Mouse (Mus musculus) CD4-positive, CD25-positive, alpha-beta regulatory T cell, adult 4 months (primary cell): Measurements from ENCODE around the gene Adcy6. TPM values are rescaled to one million over a fixed set of nuclear protein-coding genes. Genes with fewer than 3 reads are reported as not detected.

Source experiments
- ATAC-seq: one replicate; pipeline ENCODE4 v1.8.0; 2017
- polyA plus RNA-seq, 2 experiments: library from polyadenylated mRNA; unstranded; fragments of 100-300 nt; shearing (Covaris generic); gene quantifications; one replicate each; pipeline ENCODE4 v1.2.1; 2017

Adcy6 gene
- polyA plus RNA-seq, 2 experiments from 2014 or later: 1.1 to 1.5 TPM

GRCm38 (mm10) chr15:98628589-98629254, 18.8 kb upstream of the Adcy6 start:
- ATAC-seq: no peak

- no peak for ATAC-seq
Observed at GRCm38 (mm10) chr15:98626487-98627212, 16.8 kb upstream of the Adcy6 start.

DNA sequence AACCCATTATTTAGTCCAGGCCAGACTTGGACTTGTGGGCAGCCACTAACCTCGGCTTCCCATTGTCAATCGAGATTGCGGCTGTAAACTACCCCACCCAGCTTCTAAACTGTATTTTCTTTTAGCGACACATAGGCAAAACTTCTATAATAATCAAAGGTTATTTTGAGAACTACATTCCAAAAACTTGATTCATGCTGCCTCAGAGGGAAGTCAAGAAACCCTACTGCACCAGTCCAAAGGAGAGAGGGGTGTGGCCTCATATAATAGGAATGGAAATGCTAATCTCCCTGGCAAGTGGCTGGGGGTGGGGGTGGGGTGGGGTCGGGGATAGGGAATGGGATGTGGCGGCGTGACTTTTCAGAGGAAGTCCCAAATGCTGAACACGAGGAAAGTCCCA, 16.2 kb upstream of the Adcy6 start:
- no peak for ATAC-seq

- ATAC-seq: peak; percentile 49
Observed at GRCm38 (mm10) chr15:98623361-98623821, 13.5 kb upstream of the Adcy6 start.

DNA sequence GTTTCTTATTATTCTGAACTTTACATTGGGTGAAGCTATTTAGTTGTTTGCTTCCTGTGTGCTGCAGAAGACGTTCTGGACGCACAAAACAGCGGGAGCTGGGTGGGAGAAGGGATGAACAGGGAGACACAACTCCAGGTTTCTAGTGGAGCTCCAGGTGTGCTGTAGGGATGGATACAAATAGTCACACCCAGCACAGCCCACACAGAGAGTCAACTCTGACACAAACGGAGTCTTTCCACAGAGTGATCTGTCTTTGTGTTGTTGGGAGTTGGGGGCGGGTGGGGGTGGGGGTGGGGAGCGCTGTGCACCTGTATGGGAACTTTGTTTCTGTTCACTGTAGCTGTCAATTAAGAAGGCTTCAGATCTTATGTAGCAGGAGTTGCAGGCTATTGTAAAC, 12.8 kb upstream of the Adcy6 start:
- ATAC-seq: no peak

DNA sequence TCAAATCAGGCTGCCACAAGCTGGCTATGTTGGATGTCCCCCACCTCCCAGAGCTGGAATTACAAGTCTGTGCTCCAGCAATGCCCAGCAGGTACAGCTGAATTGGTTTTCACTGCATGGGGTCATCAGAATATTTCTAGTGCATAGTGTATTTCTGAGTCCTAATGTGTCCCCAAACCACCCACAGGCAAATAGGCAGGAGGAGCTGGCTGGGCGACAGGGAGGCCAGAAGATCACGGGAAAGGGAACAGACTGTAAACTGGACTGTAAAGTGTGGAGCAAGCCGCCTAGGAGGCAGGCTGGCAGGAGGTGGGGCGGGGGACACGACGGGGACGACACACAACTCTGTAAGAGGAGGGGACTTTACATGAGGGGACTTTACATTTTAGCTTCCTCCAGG, 12.3 kb upstream of the Adcy6 start:
- ATAC-seq: no peak

DNA sequence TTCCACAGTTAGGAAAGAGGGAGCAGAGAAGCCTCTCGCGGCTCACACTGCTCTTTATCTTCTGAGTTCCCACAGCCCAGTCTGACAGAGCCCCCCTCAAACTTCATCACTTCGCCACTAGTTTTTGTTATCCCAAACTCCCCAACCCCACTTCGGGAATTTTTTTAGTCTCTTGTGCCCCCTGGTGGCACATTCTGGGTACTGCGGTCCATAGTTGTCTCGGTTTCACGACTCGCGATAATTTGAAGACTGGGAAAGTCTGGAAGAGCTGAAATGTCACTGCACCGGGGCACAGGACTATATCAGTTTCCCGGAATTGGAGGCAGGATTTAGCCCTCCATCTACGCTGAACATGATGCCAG, 7.3 kb upstream of the Adcy6 start:
- ATAC-seq: no peak

DNA sequence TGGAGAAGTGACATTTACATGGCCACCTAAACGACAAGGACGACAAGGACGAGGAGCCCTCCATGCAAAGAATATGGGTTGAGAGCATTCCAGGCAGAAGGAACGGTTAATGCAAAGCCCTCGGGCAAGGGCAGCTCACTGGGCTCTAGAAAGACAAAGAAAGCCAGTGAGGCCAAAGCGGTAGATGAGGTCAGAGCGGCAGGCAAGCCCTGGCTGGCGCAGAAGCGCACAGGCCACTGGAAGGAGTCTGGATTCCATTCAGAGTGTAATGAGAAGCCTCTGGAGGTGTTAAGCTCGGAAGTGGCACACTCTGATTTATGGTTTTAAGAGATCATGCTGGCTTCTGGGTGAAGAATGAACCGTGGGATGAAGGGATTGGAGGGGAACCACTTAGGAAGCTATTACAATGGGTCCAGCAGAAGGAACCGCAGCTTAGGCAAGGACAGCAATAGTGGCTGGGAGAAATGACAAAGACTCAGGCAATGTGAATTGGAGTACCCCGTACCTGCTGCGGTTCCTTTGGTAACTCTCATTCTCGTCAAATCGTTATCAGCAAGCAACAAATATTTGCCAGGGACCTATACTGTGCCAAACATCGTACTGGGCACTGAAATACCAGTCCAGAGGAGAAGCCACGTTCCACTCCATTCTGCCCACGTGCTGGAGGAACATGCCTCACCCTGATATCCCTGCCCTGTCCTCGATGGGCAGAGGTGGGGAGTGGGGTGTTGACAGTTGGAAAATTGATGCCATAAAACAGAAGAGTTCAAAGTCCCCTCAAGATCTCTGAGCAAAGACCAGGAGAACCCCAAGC, 6.7 kb upstream of the Adcy6 start:
- ATAC-seq: no peak

GRCm38 (mm10) chr15:98615751-98616150, 5.9 kb upstream of the Adcy6 start:
- ATAC-seq: no peak

GRCm38 (mm10) chr15:98614971-98615370, 5.1 kb upstream of the Adcy6 start:
- ATAC-seq: no peak

- ATAC-seq: no peak
Observed at GRCm38 (mm10) chr15:98614551-98614950, 4.7 kb upstream of the Adcy6 start.

DNA sequence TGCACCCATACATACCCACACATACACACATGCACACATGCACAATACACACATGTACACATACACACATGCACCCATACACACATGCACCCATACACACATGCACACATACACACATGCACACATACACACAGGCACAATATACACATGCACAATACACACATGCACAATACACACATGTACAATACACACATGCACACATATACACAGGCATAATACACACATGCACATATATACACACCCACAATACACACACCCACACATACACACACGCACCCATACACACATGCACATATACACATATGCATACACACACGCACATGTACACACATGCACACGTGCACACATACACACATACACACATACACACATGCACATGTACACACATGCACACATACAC, 2.4 kb upstream of the Adcy6 start:
- no peak for ATAC-seq

DNA sequence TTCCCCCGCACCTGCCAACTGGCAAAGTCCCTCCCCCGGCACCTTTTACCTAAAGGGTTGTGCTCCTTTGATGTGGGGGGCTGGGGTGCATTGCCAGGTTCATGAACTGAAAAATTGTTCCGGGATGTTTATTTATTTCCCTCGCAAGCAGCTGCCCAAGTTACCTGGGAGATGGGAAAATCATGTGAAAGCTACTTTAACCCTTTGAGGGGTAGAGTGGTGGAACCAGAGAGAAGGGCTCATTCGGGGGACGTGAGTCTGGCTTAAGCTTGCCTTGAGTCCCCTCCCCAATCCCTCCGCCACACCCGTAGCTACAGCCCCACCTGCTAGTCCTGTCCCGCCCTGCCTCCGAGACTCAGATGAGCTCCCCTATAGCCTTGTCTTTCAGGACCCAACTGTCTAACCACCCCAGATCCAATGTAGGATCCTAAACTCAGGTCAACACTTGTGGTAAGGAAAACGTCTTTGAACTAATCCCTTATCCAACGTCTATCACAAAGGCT, 306 bp upstream of the Adcy6 start:
- peak; percentile 34 for ATAC-seq

- no peak for ATAC-seq
Observed at GRCm38 (mm10) chr15:98608784-98609250, 1.1 kb downstream of the Adcy6 start.

DNA sequence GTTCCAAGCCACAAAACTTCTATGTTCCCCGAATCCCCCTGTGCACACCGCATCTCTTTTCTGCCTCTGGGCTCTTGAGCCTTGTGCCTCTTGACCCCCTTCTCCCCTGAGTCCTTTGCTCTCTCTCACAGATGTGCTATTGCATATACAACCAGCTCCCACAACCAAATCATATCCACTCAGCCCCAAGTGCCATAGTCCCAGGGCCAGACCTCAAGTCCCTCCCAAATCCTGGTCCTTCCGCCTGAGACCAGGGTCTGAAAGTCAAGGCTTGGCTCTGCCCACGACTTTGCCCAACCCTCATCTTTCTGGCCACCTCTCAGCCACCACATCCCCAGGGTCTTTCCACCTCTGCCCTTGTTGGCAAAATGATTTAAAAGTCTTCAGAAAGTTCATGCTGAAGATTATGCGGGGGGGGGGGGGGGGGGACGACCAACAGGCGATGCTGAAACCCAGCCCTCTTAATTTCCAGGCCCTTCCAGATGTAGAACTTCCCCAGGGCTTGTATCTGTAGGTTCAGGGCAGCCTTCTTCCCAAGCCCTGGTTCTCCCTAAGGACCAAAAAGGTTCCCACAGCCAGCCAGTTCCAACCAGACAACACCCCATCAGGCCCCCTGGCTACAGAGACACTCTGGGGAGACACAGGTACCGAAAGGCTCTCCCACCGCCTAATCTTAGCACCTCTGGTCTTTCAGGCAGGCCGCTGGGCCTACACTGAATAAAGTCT, 1.7 kb downstream of the Adcy6 start:
- no peak for ATAC-seq

- no peak for ATAC-seq
Observed at GRCm38 (mm10) chr15:98607557-98607956, 2.3 kb downstream of the Adcy6 start.

GRCm38 (mm10) chr15:98606739-98607138, 3.1 kb downstream of the Adcy6 start:
- ATAC-seq: no peak

DNA sequence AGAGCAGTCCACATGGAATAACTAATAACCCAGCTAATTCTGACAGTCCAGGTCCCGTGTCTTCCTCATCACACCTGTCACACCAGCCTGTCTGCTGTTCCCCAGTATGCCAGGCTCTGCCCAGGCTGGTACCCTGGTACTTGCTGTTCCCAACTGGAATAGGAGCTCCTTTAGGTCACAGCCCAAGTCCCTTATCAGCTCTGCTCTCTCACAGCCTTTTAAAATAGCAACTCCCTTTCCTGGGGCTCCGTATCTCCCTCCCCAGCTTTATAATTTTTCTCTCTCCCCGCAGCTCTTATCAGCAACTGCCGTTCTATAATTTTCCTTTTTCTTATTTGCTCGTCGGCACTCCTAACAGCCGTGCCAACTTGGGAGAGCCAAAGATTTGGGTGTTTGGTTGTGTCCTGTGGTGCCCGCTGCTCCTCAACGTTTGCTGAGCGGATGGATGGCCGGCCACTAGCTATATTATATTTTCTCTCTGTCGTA, 3.8 kb downstream of the Adcy6 start:
- no peak for ATAC-seq

DNA sequence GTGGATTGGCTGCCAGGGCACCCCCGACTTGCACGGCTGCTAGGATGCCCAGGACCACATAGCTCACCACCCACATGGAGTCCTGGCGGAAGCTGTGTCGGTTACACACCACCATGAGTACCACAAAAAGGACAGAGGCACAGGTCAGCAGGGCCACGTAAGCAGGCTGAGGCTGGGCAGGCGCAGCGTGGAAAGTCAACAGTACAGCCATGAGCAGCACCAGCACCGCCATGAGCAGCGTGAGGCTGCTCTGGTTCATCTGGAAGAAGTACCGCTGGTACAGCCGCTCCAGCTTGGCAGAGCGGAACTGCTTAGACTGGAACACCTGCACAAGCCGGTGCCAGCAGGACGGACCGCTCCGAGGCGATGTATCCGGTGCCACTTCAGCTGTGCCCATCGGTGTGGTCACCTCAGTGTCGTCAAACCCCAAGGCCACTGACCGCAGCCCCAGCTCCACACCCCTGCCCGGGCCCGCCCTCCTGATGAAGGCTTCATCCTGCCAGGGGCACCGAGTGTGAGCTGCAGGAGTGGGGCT, 5.8 kb downstream of the Adcy6 start:
- ATAC-seq: no peak

- ATAC-seq: no peak
Observed at GRCm38 (mm10) chr15:98602921-98603458, 6.9 kb downstream of the Adcy6 start.

DNA sequence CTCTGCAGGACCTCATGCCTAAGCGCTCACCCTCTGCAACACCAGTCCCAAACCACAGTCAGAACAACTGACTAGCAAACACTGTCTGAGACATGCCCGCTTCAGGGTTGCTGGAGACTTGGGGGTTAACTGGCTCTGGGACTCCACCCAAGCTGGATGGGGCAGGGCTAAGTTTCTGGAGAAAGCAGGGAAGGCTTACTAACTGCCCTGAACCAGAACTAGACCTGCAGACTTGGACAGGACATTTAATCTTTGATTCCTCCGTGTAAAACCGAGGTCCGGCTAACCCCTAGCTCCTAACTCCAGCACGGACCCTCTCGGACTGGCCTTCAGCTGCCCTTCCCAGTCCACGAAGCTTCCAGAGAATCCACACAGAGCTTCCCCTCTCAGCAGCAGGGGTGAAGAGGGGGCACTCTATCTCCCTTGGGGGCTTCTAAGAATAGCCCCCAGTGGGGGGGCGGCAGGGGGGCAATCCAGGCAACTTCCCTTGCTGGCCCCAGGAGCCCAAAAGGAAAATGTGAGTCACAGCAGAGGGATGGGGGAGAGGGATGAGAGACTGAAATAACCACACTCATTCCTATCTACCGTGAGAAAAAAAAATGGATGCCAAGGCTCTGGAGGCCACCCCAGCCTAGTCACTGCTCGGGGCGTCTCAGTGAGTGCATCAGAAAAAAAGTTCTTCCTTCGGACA, 7.5 kb downstream of the Adcy6 start:
- no peak for ATAC-seq
